Mouse (Mus musculus): ENCODE results near the gene Stxbp3.

- TF ChIP-seq CTCF (conservative IDR thresholded peaks at IDR 0.05; ENCODE audit: low read length) (no peak), NANOG (IDR thresholded peaks at IDR 0.05; ENCODE audit: borderline replicate concordance, low read length) (no peak)
Measured at GRCm38 (mm10) chr3:108851996-108852697, 11.8 kb upstream of the Stxbp3 start.
